Mouse (Mus musculus) layer of hippocampus, postnatal 10 days (tissue): ENCODE results near the gene Vps8. TPM values are rescaled to one million over a fixed set of nuclear protein-coding genes. Genes with fewer than 3 reads are reported as not detected.
"Not testable (repeated sequence)": the region's sequence is repeated elsewhere in the genome, so short reads cannot be mapped to it uniquely, and the experiment has no call there.

Source experiments
- DNase-seq, 2 experiments: peaks; one replicate each; pipeline ENCODE4 v3.0.0; 2021; ENCODE audit warnings: low spot score in 2 of 2
- total RNA-seq, 2 experiments: library from RNA; stranded (reverse); gene quantifications; 2 replicates each; pipeline ENCODE4 v1.2.3; 2021

Gene Vps8
- total RNA-seq, 2 experiments from 2014 or later: 48.3 to 51.5 TPM

- DNase-seq: no peak
Measured at GRCm38 (mm10) chr16:21655291-21655690, 232.4 kb downstream of the Vps8 start.

GRCm38 (mm10) chr16:21655961-21656360 lies 233.0 kb downstream of the Vps8 start:
- DNase-seq: no peak

- DNase-seq: no peak
Measured at GRCm38 (mm10) chr16:21664633-21665363, 241.9 kb downstream of the Vps8 start.

GRCm38 (mm10) chr16:21665423-21665986 lies 242.6 kb downstream of the Vps8 start:
- DNase-seq: no peak

- DNase-seq: no peak
Measured at GRCm38 (mm10) chr16:21671878-21672277, 249.0 kb downstream of the Vps8 start.

- not testable (repeated sequence) for DNase-seq
Measured at GRCm38 (mm10) chr16:21673046-21673445, 250.1 kb downstream of the Vps8 start.

GRCm38 (mm10) chr16:21673651-21674050 lies 250.7 kb downstream of the Vps8 start:
- not testable (repeated sequence) for DNase-seq

- no peak for DNase-seq
Measured at GRCm38 (mm10) chr16:21676791-21677190, 253.9 kb downstream of the Vps8 start.

GRCm38 (mm10) chr16:21687406-21687805 lies 264.5 kb downstream of the Vps8 start:
- no peak for DNase-seq

GRCm38 (mm10) chr16:21689141-21689540 lies 266.2 kb downstream of the Vps8 start:
- no peak for DNase-seq

- DNase-seq: no peak
Measured at GRCm38 (mm10) chr16:21690216-21690755, 267.4 kb downstream of the Vps8 start.

GRCm38 (mm10) chr16:21693981-21694462 lies 271.1 kb downstream of the Vps8 start:
- DNase-seq: peak in 1 of 2 experiments; percentile 64

Other genes starting within 250 kb of the Vps8 start
- 10 to 100 TPM; 22.3 to 28.3 TPM for gene Ephb3, start 218.4 kb upstream of the Vps8 start, total RNA-seq